Mouse (Mus musculus) midbrain, embryonic 11.5 days (tissue): ENCODE measurements around the gene Cfap46. TPM values are rescaled to one million over a fixed set of nuclear protein-coding genes. Genes with fewer than 3 reads are reported as not detected.

Experiments
- ATAC-seq: fragments of 200-750 bp; cut with Nextera tagmentation; 2 replicates; pipeline ENCODE4 v1.8.0; 2017; ENCODE audit warnings: moderate TSS enrichment, moderate library complexity; ENCODE audit not compliant: low FRiP score
- DNase-seq: peaks from one replicate; pipeline ENCODE4 v3.0.0; 2015; ENCODE audit warnings: low spot score; ENCODE audit errors: missing footprints
- H3K27ac ChIP-seq: fragments of 300-500 bp; sonication (generic); 2 replicates; pipeline ENCODE4 v1.5.1; 2014; ENCODE audit warnings: low read depth, low read length
- H3K27me3 ChIP-seq: fragments of 300-500 bp; sonication (generic); 2 replicates; pipeline ENCODE4 v1.6.1; 2014; ENCODE audit warnings: mild to moderate bottlenecking, low read length, moderate library complexity, mixed read lengths; ENCODE audit not compliant: control insufficient read depth, insufficient read depth
- H3K36me3 ChIP-seq: fragments of 300-500 bp; sonication (generic); 2 replicates; pipeline ENCODE4 v1.6.1; 2014; ENCODE audit warnings: mild to moderate bottlenecking, low read length, moderate library complexity, mixed read lengths; ENCODE audit not compliant: control insufficient read depth, insufficient read depth
- H3K4me1 ChIP-seq: fragments of 300-500 bp; sonication (generic); 2 replicates; pipeline ENCODE4 v1.6.1; 2014; ENCODE audit warnings: low read length; ENCODE audit not compliant: control insufficient read depth, insufficient read depth
- H3K4me2 ChIP-seq: fragments of 300-500 bp; sonication (generic); 2 replicates; pipeline ENCODE4 v1.6.1; 2014; ENCODE audit warnings: mild to moderate bottlenecking, moderate library complexity
- H3K4me3 ChIP-seq: fragments of 300-500 bp; sonication (generic); 2 replicates; pipeline ENCODE4 v1.5.1; 2014; ENCODE audit warnings: low read depth, low read length
- H3K9ac ChIP-seq: fragments of 300-500 bp; sonication (generic); 2 replicates; pipeline ENCODE4 v1.6.1; 2014; ENCODE audit warnings: low read length
- H3K9me3 ChIP-seq: fragments of 300-500 bp; sonication (generic); 2 replicates; pipeline ENCODE4 v1.6.1; 2016; ENCODE audit warnings: low read length; ENCODE audit not compliant: control insufficient read depth
- WGBS: fragments of 180-500 bp; shearing (Covaris S2); extraction: QIAGEN DNeasy Blood & Tissue Kit; methylation state at CpG from one replicate; pipeline ENCODE4 v1.1.7; 2014; 5-methylcytosine and 5-hydroxymethylcytosine counted together
- polyA plus RNA-seq: library from polyadenylated mRNA; unstranded; fragments of >200 nt; fragmentation: Nextera tagmentation; extraction: Ambion mirVana; gene quantifications from 2 replicates; pipeline ENCODE4 v1.2.1, GENCODE M21; 2014

Gene Cfap46
- polyA plus RNA-seq, 1 experiment from 2014 or later = 0.37 TPM

- no peaks in the 10 kb centered on the region for H3K36me3 ChIP-seq
- ATAC-seq (no peak), DNase-seq (no peak)
- H3K27ac ChIP-seq = no peak overlapping the region
- peaks cover 4% of the 10 kb centered on the region; the same call in 1 of the 2 replicates for H3K27me3 ChIP-seq
- no peaks in the 10 kb centered on the region for H3K4me1 ChIP-seq
- H3K9me3 ChIP-seq = no peaks in the 10 kb centered on the region
- no peak overlapping the region for H3K4me3 ChIP-seq
- no peak overlapping the region for H3K9ac ChIP-seq
- H3K4me2 ChIP-seq = no peak overlapping the region
- WGBS = 85% methylated on average over 3 of the region's 3 CpGs
Measured at GRCm38 (mm10) chr7:139572665-139573064, 111.0 kb downstream of the Cfap46 start.

GRCm38 (mm10) chr7:139570788-139571187 is 112.8 kb downstream of the Cfap46 start:
- H3K27ac ChIP-seq = no peak overlapping the region
- H3K27me3 ChIP-seq = no peaks in the 10 kb centered on the region; the same call in 1 of the 2 replicates
- no peak overlapping the region for H3K9ac ChIP-seq
- H3K4me2 ChIP-seq = no peak overlapping the region
- H3K4me1 ChIP-seq = no peaks in the 10 kb centered on the region
- 96% methylated on average over 5 of the region's 5 CpGs for WGBS
- DNase-seq (no peak), ATAC-seq (no peak)
- no peaks in the 10 kb centered on the region for H3K9me3 ChIP-seq
- H3K36me3 ChIP-seq = no peaks in the 10 kb centered on the region
- no peak overlapping the region for H3K4me3 ChIP-seq

- Histone ChIP-seq H3K4me3 (no peak overlapping the region), H3K4me1 (peaks cover 7% of the 10 kb centered on the region), H3K27me3 (peaks cover 8% of the 10 kb centered on the region), H3K9ac (no peak overlapping the region), H3K36me3 (no peaks in the 10 kb centered on the region), H3K27ac (no peak overlapping the region), H3K4me2 (no peak overlapping the region), H3K9me3 (no peaks in the 10 kb centered on the region)
- no peak for ATAC-seq
- 97% methylated on average over 8 of the region's 8 CpGs for WGBS
- no peak for DNase-seq
Measured at GRCm38 (mm10) chr7:139566533-139566932, 117.1 kb downstream of the Cfap46 start.

GRCm38 (mm10) chr7:139565998-139566397 is 117.6 kb downstream of the Cfap46 start:
- Histone ChIP-seq H3K27ac (no peak overlapping the region), H3K4me3 (no peak overlapping the region), H3K27me3 (peaks cover 13% of the 10 kb centered on the region), H3K4me1 (peaks cover 7% of the 10 kb centered on the region), H3K9me3 (no peaks in the 10 kb centered on the region), H3K9ac (no peak overlapping the region), H3K36me3 (no peaks in the 10 kb centered on the region), H3K4me2 (no peak overlapping the region)
- 79% methylated on average over 6 of the region's 6 CpGs for WGBS
- ATAC-seq = no peak
- no peak for DNase-seq

GRCm38 (mm10) chr7:139564161-139564560 is 119.5 kb downstream of the Cfap46 start:
- DNase-seq (no peak), ATAC-seq (no peak)
- Histone ChIP-seq H3K9ac (no peak overlapping the region), H3K4me1 (peaks cover 7% of the 10 kb centered on the region), H3K27me3 (peaks cover 30% of the 10 kb centered on the region), H3K36me3 (no peaks in the 10 kb centered on the region), H3K9me3 (no peaks in the 10 kb centered on the region), H3K27ac (no peak overlapping the region), H3K4me3 (no peak overlapping the region), H3K4me2 (no peak overlapping the region)
- WGBS = 89% methylated on average over 2 of the region's 2 CpGs

- no peak overlapping the region for H3K4me3 ChIP-seq
- 60% methylated on average over 4 of the region's 4 CpGs for WGBS
- DNase-seq (peak; percentile 85), ATAC-seq (peak; percentile 65)
- H3K4me2 ChIP-seq = no peak overlapping the region
- peaks cover 37% of the 10 kb centered on the region for H3K27me3 ChIP-seq
- H3K27ac ChIP-seq = peak overlapping the region; percentile 50; the same call in 1 of the 2 replicates
- no peak overlapping the region for H3K9ac ChIP-seq
- no peaks in the 10 kb centered on the region for H3K36me3 ChIP-seq
- peaks cover 7% of the 10 kb centered on the region for H3K4me1 ChIP-seq
- no peaks in the 10 kb centered on the region for H3K9me3 ChIP-seq
Measured at GRCm38 (mm10) chr7:139563425-139563824, 120.2 kb downstream of the Cfap46 start.

GRCm38 (mm10) chr7:139559659-139560058 is 124.0 kb downstream of the Cfap46 start:
- ATAC-seq (no peak), DNase-seq (no peak)
- Histone ChIP-seq H3K4me3 (no peak overlapping the region), H3K4me2 (no peak overlapping the region), H3K27me3 (peaks cover 54% of the 10 kb centered on the region), H3K9ac (no peak overlapping the region), H3K36me3 (no peaks in the 10 kb centered on the region), H3K27ac (no peak overlapping the region), H3K4me1 (peaks cover 25% of the 10 kb centered on the region), H3K9me3 (no peaks in the 10 kb centered on the region)
- WGBS = 92% methylated on average over 10 of the region's 10 CpGs

- Histone ChIP-seq H3K9ac (no peak overlapping the region), H3K36me3 (no peaks in the 10 kb centered on the region), H3K4me3 (no peak overlapping the region), H3K4me2 (no peak overlapping the region), H3K9me3 (no peaks in the 10 kb centered on the region), H3K27me3 (peaks cover 72% of the 10 kb centered on the region), H3K27ac (no peak overlapping the region), H3K4me1 (peaks cover 18% of the 10 kb centered on the region)
- 10% methylated on average over 10 of the region's 10 CpGs for WGBS
- DNase-seq (peak; percentile 90), ATAC-seq (peak; percentile 81)
Measured at GRCm38 (mm10) chr7:139556746-139557526, 126.7 kb downstream of the Cfap46 start.

GRCm38 (mm10) chr7:139556331-139556730 is 127.3 kb downstream of the Cfap46 start:
- 18% methylated on average over 5 of the region's 5 CpGs for WGBS
- peaks cover 71% of the 10 kb centered on the region for H3K27me3 ChIP-seq

More at GRCm38 (mm10) chr7:139556331-139556730, 127.3 kb downstream of the Cfap46 start:
- peaks cover 22% of the 10 kb centered on the region for H3K4me1 ChIP-seq
- ATAC-seq (no peak), DNase-seq (peak; percentile 90)
- H3K36me3 ChIP-seq = no peaks in the 10 kb centered on the region
- no peak overlapping the region for H3K27ac ChIP-seq
- H3K9ac ChIP-seq = no peak overlapping the region
- no peak overlapping the region for H3K4me2 ChIP-seq
- no peaks in the 10 kb centered on the region for H3K9me3 ChIP-seq
- H3K4me3 ChIP-seq = no peak overlapping the region
